8 mouse cellular contexts compared by ENCODE assay signal in the genomic region with DNA sequence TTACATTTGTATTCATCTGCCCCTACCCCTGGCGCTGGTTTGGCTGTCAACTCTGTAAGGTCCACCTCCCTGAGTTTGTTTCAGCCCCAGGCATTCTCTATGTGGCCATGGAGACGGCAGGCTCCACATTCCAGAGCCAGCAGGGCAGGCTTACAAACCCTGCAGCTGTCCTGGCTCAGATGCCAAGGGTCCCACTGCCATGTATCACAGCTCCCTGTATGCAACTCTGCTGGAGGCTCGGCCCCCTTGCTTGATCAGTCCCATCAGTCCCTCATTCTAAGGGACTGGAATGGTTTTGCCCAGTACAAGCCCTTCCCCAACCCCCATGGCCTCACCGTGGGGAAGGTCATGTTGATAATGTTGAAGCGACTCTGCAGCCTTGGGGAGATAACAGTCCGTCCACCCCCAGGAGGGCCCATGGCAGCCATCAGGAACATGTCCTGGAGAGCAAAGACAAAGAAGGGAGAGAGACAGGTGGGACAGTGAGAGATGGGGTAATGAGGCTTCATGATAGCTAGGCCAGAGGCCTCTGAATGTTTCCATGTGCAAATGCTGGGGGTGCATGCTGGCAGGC. TPM values are rescaled to one million over a fixed set of nuclear protein-coding genes. Genes with fewer than 3 reads are reported as not detected.
DNase-seq lines count a peak whose midpoint lies in the region; ATAC-seq lines count a peak whose summit lies in the region.

No protein-coding gene starts in this region.

- WGBS in lung, embryonic 16.5 days = 28% methylated on average over 6 of the region's 6 CpGs
- 23% methylated on average over 6 of the region's 6 CpGs for WGBS in embryonic facial prominence, embryonic 14.5 days
- 24% methylated on average over 6 of the region's 6 CpGs for WGBS in midbrain, embryonic 13.5 days

- peaks cover 8% of the 10 kb centered on the region; the same call in 1 of the 2 replicates for H3K4me1 ChIP-seq in lung, embryonic 16.5 days (replicated peaks; ENCODE audit: control insufficient read depth, insufficient read depth, low read length)
- H3K4me1 ChIP-seq in embryonic facial prominence, embryonic 14.5 days (ENCODE audit: control insufficient read depth, insufficient read depth, low read length) = peaks cover 21% of the 10 kb centered on the region
- H3K4me1 ChIP-seq in midbrain, embryonic 13.5 days (replicated peaks) = peaks cover 13% of the 10 kb centered on the region

- H3K9me3 ChIP-seq in lung, embryonic 16.5 days (ENCODE audit: control insufficient read depth, low read length) = no peaks in the 10 kb centered on the region
- H3K9me3 ChIP-seq in embryonic facial prominence, embryonic 14.5 days (ENCODE audit: control insufficient read depth, low read length) = no peaks in the 10 kb centered on the region
- no peaks in the 10 kb centered on the region for H3K9me3 ChIP-seq in midbrain, embryonic 13.5 days

- H3K36me3 ChIP-seq in lung, embryonic 16.5 days (ENCODE audit: control insufficient read depth, insufficient read depth, low read length) = no peaks in the 10 kb centered on the region
- no peaks in the 10 kb centered on the region for H3K36me3 ChIP-seq in embryonic facial prominence, embryonic 14.5 days (ENCODE audit: control insufficient read depth, insufficient read depth, low read length)
- no peaks in the 10 kb centered on the region for H3K36me3 ChIP-seq in midbrain, embryonic 13.5 days

- DNase-seq in lung, postnatal 25 days (ENCODE audit: low spot score) = no peak
- peak; percentile 79 for DNase-seq in embryonic facial prominence, embryonic 14.5 days (ENCODE audit: low spot score)
- DNase-seq in kidney, adult 9 months = peak; percentile 45
- no peak for DNase-seq in cerebellum, postnatal 36 days
- DNase-seq in urinary bladder, adult 2 months (ENCODE audit: low spot score) = no peak

- H3K9ac ChIP-seq in lung, embryonic 16.5 days (ENCODE audit: low read length) = no peak overlapping the region
- H3K9ac ChIP-seq in embryonic facial prominence, embryonic 14.5 days (ENCODE audit: low read depth, low read length) = no peak overlapping the region
- H3K9ac ChIP-seq in midbrain, embryonic 13.5 days (replicated peaks) = 0 out of 2 replicates have a peak overlapping the region, but pooled peaks have one; percentile 39

- 0 out of 2 replicates have a peak, but pooled peaks have one; percentile 30 for ATAC-seq in lung, embryonic 16.5 days (ENCODE audit: low read depth)
- ATAC-seq in embryonic facial prominence, embryonic 14.5 days (ENCODE audit: low read depth) = peak; percentile 86
- ATAC-seq in midbrain, embryonic 13.5 days = peak; percentile 69; the same call in 1 of the 2 replicates
- ATAC-seq in frontal cortex, adult (ENCODE audit: low TSS enrichment) = no peak

- H3K27me3 ChIP-seq in lung, embryonic 16.5 days (ENCODE audit: control insufficient read depth, insufficient read depth, low read depth, low read length) = no peaks in the 10 kb centered on the region
- H3K27me3 ChIP-seq in embryonic facial prominence, embryonic 14.5 days (replicated peaks; ENCODE audit: control insufficient read depth, insufficient read depth, low read length) = no peaks in the 10 kb centered on the region
- no peaks in the 10 kb centered on the region for H3K27me3 ChIP-seq in midbrain, embryonic 13.5 days

- H3K4me2 ChIP-seq in lung, embryonic 16.5 days (ENCODE audit: low read depth, low read length) = no peak overlapping the region
- no peak overlapping the region for H3K4me2 ChIP-seq in embryonic facial prominence, embryonic 14.5 days (ENCODE audit: low read depth, low read length)
- H3K4me2 ChIP-seq in midbrain, embryonic 13.5 days (replicated peaks) = no peak overlapping the region

- H3K4me3 ChIP-seq in lung, embryonic 16.5 days (ENCODE audit: low read length) = no peak overlapping the region
- no peak overlapping the region for H3K4me3 ChIP-seq in embryonic facial prominence, embryonic 14.5 days (ENCODE audit: low read depth, low read length)
- no peak overlapping the region for H3K4me3 ChIP-seq in midbrain, embryonic 13.5 days (replicated peaks)

- no peak overlapping the region for H3K27ac ChIP-seq in lung, embryonic 16.5 days (ENCODE audit: low read length)
- no peak overlapping the region; the same call in 1 of the 2 replicates for H3K27ac ChIP-seq in embryonic facial prominence, embryonic 14.5 days (replicated peaks; ENCODE audit: low read depth, low read length)
- peak overlapping the region; percentile 64; the same call in 1 of the 2 replicates for H3K27ac ChIP-seq in midbrain, embryonic 13.5 days

RNA-seq across cellular contexts. Expression of a gene that starts 43.6 kb away (rescaled TPM):
- 25.2 and 26.0 TPM in 2 replicates for polyA plus RNA-seq in lung, embryonic 16.5 days (2015; fragmentation: Nextera tagmentation; extraction: Ambion mirVana)
- polyA plus RNA-seq in embryonic facial prominence, embryonic 14.5 days (2014; fragmentation: Nextera tagmentation; extraction: Ambion mirVana) = 24.2 and 24.3 TPM in 2 replicates
- 54.9 and 59.2 TPM in 2 replicates for polyA plus RNA-seq in midbrain, embryonic 13.5 days (2015; fragmentation: Nextera tagmentation; extraction: Ambion mirVana)
- polyA plus RNA-seq in urinary bladder, adult 2 months (2012; rRNA removed) = 3.3 and 10.7 TPM in 2 replicates

RNA-seq across cellular contexts. Expression of a gene that starts 59.1 kb away (rescaled TPM):
- polyA plus RNA-seq in lung, embryonic 16.5 days (2015; fragmentation: Nextera tagmentation; extraction: Ambion mirVana) = 54.7 and 57.4 TPM in 2 replicates
- 19.2 and 21.0 TPM in 2 replicates for polyA plus RNA-seq in embryonic facial prominence, embryonic 14.5 days (2014; fragmentation: Nextera tagmentation; extraction: Ambion mirVana)
- polyA plus RNA-seq in midbrain, embryonic 13.5 days (2015; fragmentation: Nextera tagmentation; extraction: Ambion mirVana) = 4.9 and 7.0 TPM in 2 replicates
- 11.5 and 11.6 TPM in 2 replicates for polyA plus RNA-seq in urinary bladder, adult 2 months (2012; rRNA removed)

Comparison
In these comparisons a context has a peak if more than half of its experiments do, and no peak if none do; other contexts are left out.
1. DNase-seq: peak in embryonic facial prominence, embryonic 14.5 days (single experiment) and kidney, adult 9 months (single experiment); none in lung, postnatal 25 days (single experiment), cerebellum, postnatal 36 days (0 of 2) and urinary bladder, adult 2 months (single experiment).